Mouse (Mus musculus) left cerebral cortex, adult 2 months (tissue): ENCODE results near the gene Cpa4. TPM values are rescaled to one million over a fixed set of nuclear protein-coding genes. Genes with fewer than 3 reads are reported as not detected.

Experiments used
- DNase-seq, 2 experiments: peaks; one replicate each; pipeline ENCODE4 v3.0.0; 2021 to 2022; ENCODE audit warnings: low spot score in 2 of 2, mixed read lengths in 1 of 2; ENCODE audit errors: extremely low spot score in 1 of 2
- H3K27ac ChIP-seq: fragments of 200-600 bp; 2 replicates; pipeline ENCODE4 v1.8.1; 2022
- H3K4me3 ChIP-seq: fragments of 200-600 bp; 2 replicates; pipeline ENCODE4 v1.8.1; 2022
- CTCF ChIP-seq: fragments of 200-600 bp; IDR thresholded peaks from 2 replicates; pipeline ENCODE4 v1.8.1; 2022; ENCODE audit warnings: antibody characterized with exemption, mild to moderate bottlenecking, moderate library complexity
- intact Hi-C: fragments of 180-260 bp; cut with DNase I; formaldehyde crosslinking; loops from one replicate; pipeline ENCODE4 v1.15.1; 2025
- total RNA-seq, 2 experiments: library from RNA; stranded (reverse); gene quantifications; 2 replicates each; pipeline ENCODE4 v1.2.3; 2021

Cpa4 gene
- total RNA-seq, 2 experiments from 2014 or later, result 0.16 TPM; not detected in 1

DNA sequence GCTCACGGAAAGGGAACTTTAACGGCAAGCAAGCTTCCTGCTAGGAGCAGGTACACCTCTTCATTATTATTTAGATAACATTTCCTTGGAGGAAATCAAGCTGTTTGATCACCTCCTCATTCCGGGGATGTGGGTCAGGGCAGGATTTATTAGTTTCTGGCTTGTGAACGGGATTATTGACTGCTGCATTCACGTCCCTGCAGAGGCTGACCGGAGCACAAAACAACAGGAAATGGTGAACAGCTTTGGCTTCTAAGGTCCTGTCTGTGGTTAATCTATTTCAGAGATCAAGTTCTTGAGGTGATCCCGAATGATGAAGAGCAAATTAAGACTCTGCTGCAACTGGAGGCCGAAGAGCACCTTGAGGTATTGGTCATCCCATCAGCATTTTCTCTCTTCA is 24.3 kb upstream of the Cpa4 start:
- no peak for TF ChIP-seq CTCF
- H3K4me3 ChIP-seq, result no peak overlapping the region
- DNase-seq, result no peak
- intact Hi-C loops, result no loop called here
- H3K27ac ChIP-seq, result no peak overlapping the region

DNA sequence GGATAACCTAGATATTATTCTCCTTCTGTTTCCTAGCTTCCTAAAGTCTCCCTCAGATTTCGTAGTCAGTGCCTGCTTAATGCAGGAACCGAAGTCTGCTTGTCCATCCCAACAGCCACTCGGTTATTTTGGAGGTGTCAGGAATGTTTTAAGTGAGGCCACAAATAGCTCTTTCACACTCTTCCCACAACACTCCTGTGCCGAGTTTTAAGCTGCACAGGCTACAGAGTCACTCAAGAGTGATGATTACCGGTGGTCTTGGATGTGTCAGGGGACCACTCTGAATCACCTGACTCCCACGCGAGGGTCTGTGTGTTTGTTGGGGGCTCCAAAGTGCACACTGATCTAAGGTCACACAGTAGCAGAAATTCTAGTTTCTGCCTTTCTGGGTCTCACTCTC is 22.5 kb upstream of the Cpa4 start:
- H3K4me3 ChIP-seq, result no peak overlapping the region
- DNase-seq, result peak in 1 of 2 experiments; percentile 15
- peak overlapping the region; percentile 75 for H3K27ac ChIP-seq
- intact Hi-C loops, result loop anchor here (2.0 to 5.0 kb wide), 5 partner anchors 37 to 177 kb away; partner anchors contain the start of genes Klhdc10, Mest, Ssmem1 and Tmem209
- no peak for TF ChIP-seq CTCF

DNA sequence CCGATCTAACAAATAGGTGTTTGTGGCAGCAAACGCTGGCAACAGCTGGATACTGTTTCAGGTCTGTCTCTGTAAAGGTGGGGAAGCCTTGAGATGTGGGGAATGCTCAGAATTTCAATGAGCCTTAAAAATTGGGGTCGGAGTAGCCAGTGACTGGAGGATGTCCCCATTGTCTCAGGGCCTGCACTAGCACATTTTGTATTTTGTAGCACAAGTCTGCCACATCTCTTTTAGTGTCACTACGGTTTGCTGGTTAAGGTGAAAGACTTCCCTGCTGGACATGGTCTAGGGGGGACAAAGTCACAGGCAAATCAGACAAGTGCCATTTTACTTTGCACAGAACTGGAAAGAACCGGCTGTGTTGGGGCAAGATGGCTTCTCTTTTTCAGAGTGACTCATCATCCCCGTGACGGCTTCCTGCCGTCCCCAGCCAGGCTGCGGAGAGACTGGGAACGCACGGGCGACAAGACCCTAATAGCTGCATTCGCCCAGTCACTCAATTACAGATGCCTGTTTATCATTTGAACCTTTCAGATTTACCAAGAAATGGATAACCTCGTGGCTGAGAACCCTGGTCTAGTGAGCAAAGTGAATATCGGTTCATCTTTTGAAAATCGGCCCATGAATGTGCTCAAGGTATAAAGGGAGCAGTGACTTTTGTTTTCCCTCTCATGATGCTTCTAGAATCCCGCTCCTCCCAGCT is 21.4 kb upstream of the Cpa4 start:
- Histone ChIP-seq H3K4me3 (no peak overlapping the region; the same call in 1 of the 2 replicates), H3K27ac (peak overlapping the region; percentile 82)
- peak in 1 of 2 experiments; percentile 41 for DNase-seq
- no peak for TF ChIP-seq CTCF
- intact Hi-C loops, result loop anchor here (2.0 to 5.0 kb wide), 5 partner anchors 38 to 176 kb away; partner anchors contain the start of genes Klhdc10, Mest, Ssmem1 and Tmem209

DNA sequence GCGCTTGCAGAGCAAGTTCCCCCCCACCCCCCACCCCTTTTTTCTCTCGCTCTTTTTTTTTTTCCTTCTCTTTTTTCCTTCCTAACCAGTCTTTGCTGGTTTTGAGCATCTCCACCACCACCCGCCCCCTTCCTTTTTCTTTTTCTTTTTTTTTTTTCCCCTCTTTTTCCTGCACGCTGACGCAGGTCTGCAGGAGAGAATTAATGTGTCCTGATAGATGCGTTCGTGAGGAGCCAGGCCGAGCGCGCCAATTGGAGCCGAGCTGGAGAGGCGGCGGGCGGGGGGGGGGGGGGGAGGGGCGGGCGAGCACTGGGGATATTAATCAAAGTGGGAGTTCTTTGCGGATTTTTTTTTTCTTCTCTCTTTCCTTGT is 20.9 kb upstream of the Cpa4 start:
- TF ChIP-seq CTCF, result no peak
- no peak overlapping the region; the same call in 1 of the 2 replicates for H3K4me3 ChIP-seq
- H3K27ac ChIP-seq, result peak overlapping the region; percentile 82
- no peak for DNase-seq
- intact Hi-C loops, result loop anchor here (2.0 to 5.0 kb wide), 5 partner anchors 38 to 175 kb away; partner anchors contain the start of genes Klhdc10, Mest, Ssmem1 and Tmem209

DNA sequence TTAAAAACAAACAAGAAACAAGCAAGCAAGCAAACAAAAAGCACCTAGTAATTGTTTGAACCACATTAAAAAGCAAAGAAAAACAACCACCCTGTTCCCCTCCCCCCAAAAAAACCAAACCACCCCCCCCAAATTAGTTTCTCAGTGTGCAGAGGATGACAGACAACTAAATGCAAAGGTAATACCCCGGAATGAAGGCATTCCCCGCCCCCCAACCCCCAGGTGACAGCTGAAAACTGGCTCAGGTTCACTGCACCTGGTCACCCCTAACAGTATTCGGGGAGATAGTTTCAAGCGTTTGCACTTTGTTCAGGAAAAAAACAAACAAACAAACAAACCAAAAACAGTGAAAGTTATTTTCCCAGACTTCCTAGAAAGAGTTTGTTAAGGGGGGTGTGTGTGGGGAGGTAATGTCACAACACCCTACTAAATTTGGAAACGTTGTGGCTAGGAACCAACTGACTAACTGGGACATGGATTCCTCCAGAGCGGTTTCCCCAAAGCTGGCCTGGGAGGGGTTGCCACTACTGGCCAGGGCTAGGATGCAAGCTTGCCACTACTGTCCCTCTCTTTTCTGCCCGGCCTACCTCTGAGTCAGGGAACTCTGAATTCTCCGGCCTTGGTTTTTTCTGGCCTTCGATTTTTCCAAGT is 20.4 kb upstream of the Cpa4 start:
- TF ChIP-seq CTCF, result no peak
- H3K27ac ChIP-seq, result peak overlapping the region; percentile 77
- no peak overlapping the region for H3K4me3 ChIP-seq
- intact Hi-C loops, result loop anchor here (2.0 to 5.0 kb wide), 6 partner anchors 25 to 175 kb away; partner anchors contain the start of genes Klhdc10, Mest, Ssmem1 and Tmem209
- no peak for DNase-seq

DNA sequence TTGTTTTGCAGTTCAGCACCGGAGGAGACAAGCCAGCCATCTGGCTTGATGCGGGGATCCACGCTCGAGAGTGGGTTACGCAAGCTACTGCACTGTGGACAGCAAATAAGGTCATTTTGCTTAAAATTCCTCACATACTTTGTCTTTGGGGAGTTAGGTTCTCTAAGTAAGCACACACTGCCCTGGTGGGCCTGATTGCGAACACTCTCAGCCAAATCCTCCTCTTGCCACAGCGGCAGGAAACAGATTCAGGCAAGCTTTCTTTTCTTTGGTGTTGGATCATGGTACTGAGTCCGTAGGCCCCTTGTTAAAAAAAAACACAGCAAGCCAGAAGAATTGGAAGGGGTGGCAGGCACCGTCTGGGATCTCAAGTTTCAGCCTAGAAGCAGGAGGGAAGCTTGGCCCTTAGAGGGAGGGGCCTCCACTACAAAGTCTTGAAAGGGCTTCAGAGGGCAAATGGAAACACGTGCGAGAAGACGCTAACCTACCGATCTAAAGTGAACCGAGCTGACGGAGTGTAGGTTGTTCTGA is 18.9 kb upstream of the Cpa4 start:
- H3K27ac ChIP-seq, result peak overlapping the region; percentile 77
- no peak for DNase-seq
- TF ChIP-seq CTCF, result no peak
- intact Hi-C loops, result loop anchor here (2.0 to 5.0 kb wide), 5 partner anchors 24 to 173 kb away; partner anchors contain the start of genes Klhdc10 and Mest
- no peak overlapping the region for H3K4me3 ChIP-seq

DNA sequence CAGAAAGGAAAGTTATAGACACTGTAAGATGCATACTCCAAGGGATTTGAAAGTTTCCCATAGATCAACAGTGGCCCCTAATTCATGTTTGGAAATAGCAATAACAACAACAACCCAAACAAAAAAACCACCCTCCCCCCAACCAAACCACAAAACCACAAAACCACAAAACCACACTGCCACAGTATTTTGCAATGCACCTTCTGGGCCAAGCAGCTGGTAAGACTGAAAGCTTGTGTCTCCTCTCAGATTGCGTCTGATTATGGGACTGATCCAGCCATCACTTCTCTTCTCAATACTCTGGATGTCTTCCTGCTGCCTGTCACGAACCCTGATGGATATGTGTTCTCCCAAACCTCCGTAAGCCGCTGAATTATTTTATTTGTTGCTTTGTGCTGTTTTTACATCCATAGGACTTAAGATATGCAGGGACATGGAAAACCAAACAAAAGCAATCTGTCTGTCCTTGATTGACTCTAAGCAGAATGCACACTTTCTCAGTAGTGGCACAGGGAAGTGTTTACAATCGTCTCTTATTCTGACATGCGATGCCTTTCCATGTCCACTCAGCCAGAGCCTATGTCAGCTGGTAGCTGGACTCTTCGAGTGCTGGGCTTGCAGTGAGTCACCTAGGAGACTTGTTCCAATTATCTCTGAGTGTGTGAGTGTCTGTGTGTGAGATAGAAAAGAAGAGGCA is 17.5 kb upstream of the Cpa4 start:
- DNase-seq, result no peak
- TF ChIP-seq CTCF, result no peak
- peak overlapping the region; percentile 38; the same call in 1 of the 2 replicates for H3K27ac ChIP-seq
- intact Hi-C loops, result no loop called here
- no peak overlapping the region for H3K4me3 ChIP-seq

DNA sequence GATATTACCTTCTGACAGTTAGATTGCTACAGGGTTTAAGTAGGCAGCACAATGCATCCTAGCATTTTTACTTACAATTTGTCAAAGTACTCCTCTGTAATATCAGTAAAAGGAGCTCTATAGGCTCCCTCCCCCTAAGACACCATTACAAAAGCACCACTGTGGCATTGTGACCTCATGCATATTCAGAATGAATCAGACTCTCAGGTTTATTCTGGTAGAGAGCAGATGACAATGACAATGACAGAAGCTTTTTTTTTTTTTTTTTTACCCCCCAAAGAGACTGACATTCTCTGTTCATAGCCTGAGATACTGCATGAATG is 17.0 kb upstream of the Cpa4 start:
- DNase-seq, result no peak
- intact Hi-C loops, result no loop called here
- no peak for TF ChIP-seq CTCF
- Histone ChIP-seq H3K27ac (peak overlapping the region; percentile 38; the same call in 1 of the 2 replicates), H3K4me3 (no peak overlapping the region)

DNA sequence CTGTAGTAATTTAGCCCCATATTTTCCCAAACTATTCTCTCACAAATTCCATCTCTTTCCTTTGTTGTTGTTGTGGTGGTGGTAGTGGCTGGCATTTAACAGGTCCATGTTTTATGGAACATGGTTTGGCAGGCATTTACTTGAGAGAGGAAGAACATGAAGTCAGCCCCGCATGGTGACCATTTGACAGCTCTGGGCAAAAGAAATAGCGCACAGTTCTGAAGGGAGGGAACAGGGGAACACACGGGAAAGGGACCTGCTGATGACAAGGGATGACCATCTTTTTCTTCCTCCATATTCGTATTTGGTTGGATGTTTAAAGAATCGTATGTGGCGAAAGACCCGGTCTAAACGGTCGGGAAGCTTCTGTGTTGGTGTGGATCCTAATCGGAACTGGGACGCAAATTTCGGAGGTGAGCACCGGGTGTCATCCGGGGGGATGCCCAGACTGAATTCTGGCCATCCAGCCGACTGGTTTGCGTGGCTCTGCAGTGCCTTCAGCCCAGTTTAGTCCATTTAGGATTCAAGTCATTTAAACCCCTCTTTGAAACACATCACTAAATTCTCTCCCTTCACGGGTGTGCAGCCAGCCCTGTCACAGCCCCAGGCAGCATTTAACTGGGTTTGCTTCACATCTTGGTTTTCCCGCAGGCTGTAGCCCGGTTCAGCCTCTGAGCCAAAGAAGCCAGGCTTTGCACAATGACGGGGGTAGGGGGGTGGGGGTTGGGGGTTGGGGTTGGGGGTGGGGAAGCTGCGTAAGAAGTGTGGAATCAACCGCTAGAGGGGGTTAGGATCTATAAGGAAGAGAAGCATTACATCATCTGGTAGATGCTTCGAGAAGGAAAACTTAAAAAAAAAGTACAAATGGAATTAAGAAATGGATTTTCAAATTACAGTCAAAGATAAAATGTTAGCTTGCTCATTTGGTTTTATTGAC is 16.3 kb upstream of the Cpa4 start:
- Histone ChIP-seq H3K27ac (peak overlapping the region; percentile 79), H3K4me3 (peak overlapping the region; percentile 37)
- TF ChIP-seq CTCF, result peak; percentile 27
- intact Hi-C loops, result no loop called here
- DNase-seq, result no peak

DNA sequence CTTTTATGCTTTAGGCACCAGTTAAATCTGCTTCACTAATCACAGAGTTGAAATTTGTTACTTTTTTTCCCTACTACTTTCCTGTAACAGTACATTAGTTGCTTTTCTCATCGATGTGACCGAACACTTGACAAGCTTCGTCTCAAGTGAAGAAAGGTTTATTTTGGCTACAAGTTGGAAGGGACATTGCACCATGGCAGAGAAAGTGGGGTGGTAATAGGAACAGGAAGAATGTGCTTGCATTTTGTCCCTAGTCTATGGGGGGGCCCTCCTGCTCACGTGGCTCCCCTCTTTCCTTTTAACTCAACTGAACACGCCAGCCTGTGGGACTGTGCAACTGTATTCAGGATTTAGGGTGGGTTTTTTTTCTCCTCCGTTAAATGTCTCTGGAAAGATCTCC is 15.5 kb upstream of the Cpa4 start:
- no peak for TF ChIP-seq CTCF
- intact Hi-C loops, result no loop called here
- DNase-seq, result no peak
- Histone ChIP-seq H3K4me3 (no peak overlapping the region), H3K27ac (peak overlapping the region; percentile 20)
